Mouse (Mus musculus) adrenal gland, postnatal 14 days (tissue): ENCODE data around the gene Adamts15. TPM values are rescaled to one million over a fixed set of nuclear protein-coding genes. Genes with fewer than 3 reads are reported as not detected.
A peak's percentile ranks its signal among the peaks of the same experiment; 100 is the strongest.

Experiments
- DNase-seq: peaks from one replicate; pipeline ENCODE4 v3.0.0; 2021; ENCODE audit warnings: mixed read lengths
- long read RNA-seq, 2 experiments: library from polyadenylated mRNA; stranded (forward); transcript quantifications; one replicate each; pipeline ENCODE4 v2.0.0; 2021
- total RNA-seq: library from RNA; stranded (reverse); gene quantifications from 2 replicates; pipeline ENCODE4 v1.2.3, GENCODE M21; 2021

The Adamts15 gene
- total RNA-seq = 3.8 and 5.2 TPM in 2 replicates
- long read RNA-seq, experiment 1, partial matches to known transcripts = 0 of 2 reads
- long read RNA-seq, experiment 1, other reads (novel, unspliced or antisense) = 2 of 2 reads
- long read RNA-seq, experiment 2 = 0 reads

DNA sequence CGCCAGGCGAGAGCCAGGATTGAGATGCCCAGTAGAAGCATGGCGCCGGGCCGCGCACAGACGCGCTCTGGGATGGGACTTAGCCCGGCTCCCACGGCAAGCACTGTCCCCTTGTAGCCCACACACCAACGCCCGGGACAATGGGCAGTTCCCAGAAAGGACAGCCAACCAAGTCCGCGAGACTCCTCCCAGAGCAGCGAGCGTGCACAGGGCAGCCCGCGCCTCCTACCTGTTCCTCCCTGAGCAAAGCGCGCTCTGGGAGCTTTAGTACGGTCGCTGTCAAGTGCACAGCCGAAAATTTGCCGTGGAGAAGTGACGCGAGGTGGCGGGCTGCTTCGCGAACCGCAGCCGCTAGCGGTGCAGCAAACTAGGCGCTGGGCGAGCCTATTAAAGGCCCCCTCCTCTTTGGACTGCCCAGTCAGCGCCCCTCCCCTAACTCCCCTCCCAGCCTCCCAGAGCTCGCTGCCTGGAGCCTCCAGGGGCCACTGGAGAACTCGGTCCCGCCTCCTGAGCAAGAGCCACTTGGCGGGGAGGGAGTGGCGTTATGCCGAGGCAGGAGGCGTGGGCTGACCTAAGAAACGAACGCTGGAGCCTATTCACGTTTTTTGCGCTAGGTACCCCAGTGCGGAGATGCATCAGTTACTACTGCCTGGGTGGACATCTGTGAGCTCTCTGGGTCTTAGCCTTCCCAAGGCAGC lies at the start of gene Adamts15:
Adamts15 (minus strand) TSS at position 256 of the 698 bp plus-strand sequence.
- peak; percentile 76 for DNase-seq

- peak; percentile 79 for DNase-seq
These were observed 49.7 kb upstream of the Adamts15 start for GRCm38 (mm10) chr9:30971967-30972366.

DNA sequence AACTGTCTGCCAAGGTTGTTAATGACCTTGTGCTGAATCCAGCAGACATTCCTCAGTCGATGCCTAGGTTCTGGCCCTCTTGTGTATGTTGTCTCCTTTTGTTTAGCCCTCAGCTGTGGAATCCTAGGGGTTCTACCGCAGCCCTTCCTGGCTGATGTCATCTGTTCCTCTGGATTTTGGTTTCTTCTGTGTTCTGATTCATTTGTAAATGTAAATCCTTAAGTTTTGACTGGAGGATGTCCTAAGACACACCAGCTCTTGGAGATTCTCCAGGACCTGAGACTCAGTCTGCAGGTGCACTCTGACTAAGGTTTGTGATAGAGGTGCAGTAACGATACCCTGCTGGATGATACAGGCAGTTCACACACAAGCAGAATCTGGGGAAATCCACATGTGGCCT lies 47.7 kb upstream of the Adamts15 start:
- no peak for DNase-seq

GRCm38 (mm10) chr9:30968130-30968529 lies 45.9 kb upstream of the Adamts15 start:
- no peak for DNase-seq

- DNase-seq = no peak
These were observed 44.6 kb upstream of the Adamts15 start for GRCm38 (mm10) chr9:30966881-30967280.

DNA sequence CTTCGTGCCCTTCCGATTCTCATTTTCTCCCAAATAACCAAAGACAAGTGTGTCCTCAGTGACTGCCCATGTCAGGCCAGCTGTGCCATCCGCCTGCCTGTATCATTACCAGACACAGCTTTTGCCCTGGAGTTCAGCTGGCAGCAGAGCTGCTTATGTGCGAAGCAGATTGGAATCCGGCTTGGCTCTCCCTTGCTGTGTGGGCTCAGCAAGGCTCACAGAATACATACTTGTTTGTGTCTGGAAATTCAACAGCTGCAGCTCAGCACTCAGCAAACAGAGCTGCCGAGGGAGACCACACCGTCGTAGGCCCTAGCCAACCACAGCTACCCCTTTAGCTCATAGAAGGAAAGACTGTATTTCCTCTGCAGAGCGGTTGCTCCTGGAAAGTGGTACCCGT lies 42.4 kb upstream of the Adamts15 start:
- DNase-seq = no peak

DNA sequence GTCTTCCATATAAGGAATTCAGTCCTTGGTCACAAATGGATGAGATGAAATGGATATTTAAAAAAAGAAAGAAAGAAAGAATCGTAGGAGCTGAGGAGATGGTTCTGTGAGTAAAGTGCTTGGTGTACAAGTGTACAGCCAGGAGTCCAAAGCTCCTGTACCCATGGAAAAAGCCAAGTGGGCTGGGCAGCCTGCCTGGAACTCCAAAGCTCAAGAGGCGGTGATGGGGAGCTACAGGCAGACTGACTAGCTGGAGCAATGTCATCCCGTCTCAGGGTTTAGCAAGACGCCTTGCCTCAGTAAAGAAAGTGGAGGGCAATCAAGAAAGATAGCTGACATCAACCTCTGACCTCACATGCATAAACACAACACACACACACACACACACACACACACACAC lies 41.5 kb upstream of the Adamts15 start:
- DNase-seq = no peak

DNA sequence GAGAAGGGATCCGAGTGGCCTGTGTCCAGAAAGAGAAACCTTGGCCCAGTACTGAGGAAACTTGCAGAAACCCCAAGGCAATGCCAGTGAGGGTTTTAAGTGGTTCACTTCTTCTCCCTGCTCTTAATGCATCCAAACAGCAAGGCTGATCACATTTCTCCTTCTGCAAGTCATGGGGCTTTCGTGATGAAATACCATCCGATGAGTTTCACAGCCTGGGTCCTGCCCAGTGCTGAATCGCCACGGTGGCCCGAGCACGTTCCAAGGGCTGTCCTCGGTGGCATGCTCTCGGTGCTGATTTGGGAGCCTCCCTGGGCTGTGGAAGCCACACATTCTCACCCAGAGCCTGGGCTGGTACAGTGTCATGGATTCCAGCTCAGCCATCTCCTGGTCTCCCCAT lies 33.0 kb upstream of the Adamts15 start:
- DNase-seq = no peak

GRCm38 (mm10) chr9:30953287-30953686 lies 31.0 kb upstream of the Adamts15 start:
- DNase-seq = peak; percentile 29

DNA sequence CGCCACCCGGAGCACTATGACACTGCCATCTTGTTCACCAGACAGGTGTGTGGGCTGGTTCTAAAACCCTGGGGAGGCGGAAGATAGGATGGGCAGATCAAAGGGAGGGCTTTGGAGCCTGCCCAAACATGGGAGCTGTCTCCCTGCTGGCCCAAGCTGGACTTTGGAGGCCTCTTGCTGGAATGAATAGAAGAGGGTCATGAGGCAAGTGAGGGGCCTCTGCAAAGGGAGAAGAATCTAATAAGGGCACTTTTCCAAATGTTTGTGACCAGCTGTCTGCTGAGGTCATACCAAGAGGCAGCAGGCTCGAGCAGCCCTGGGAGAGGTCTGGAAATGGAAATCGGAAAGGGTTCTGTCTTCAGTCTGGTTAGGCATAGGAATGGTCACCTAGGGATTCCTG lies 29.2 kb upstream of the Adamts15 start:
- DNase-seq = no peak

GRCm38 (mm10) chr9:30950592-30950991 lies 28.3 kb upstream of the Adamts15 start:
- peak; percentile 48 for DNase-seq

DNA sequence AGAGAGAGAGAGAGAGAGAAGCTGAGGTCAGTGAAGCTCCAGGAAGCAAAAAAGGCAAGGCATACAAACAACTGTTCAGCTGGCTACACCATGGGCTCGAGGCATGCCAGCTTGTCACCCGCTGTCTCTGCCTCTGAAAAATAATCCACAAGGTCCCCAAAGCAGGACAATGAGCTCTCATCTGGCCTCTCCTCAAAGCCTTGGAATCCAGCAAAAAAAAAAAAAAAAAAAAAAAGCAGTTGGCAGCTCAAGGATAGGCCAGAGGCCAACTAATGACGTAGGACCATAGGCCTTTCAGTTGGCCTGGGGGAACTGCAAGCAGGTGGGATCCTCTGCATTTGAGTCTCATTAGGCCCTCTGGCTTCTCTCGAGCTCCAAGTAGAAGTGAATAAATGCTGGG lies 27.7 kb upstream of the Adamts15 start:
- peak; percentile 31 for DNase-seq

DNA sequence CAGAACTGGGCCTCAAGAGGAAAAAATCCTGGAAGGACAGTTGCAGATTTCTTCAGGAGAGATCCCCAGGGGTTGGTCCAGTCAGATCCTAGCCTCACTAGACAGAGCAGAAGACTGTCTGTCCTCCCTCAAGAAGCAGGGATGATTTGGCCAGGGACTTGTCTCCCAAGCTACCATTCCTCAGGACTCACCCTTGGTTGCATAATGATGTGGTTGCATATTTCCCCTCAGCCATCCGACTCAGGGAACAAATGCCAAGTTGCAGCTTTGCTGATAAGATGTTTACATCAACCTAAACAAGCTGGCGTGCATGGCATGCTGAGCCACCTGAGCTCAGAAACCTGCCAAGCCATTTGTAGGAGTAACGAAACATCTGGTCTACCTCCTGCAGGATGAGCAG lies 27.2 kb upstream of the Adamts15 start:
- DNase-seq = no peak

- no peak for DNase-seq
These were observed 23.0 kb upstream of the Adamts15 start for GRCm38 (mm10) chr9:30945276-30945675.

DNA sequence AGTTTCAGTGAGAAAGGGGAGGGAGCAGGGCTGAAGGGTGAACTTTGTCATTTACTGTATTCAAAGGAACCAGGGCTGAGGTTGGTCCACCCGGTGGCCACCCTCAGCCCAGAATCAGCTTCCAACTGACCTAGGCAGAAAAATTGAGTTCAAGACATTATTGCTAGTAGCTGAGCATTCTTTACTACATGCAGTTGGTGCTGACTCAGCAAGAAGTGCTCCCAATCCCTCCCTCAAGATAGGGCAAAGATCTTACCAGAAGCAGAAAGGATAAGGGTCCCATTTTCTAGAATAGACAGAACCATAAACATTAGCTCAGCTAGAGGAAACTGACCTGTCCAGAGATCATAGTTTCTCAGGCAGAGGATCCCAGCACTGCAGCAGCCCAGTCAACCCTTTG lies 22.0 kb upstream of the Adamts15 start:
- no peak for DNase-seq

GRCm38 (mm10) chr9:30943341-30943740 lies 21.1 kb upstream of the Adamts15 start:
- no peak for DNase-seq

- DNase-seq = peak; percentile 66
These were observed 20.5 kb upstream of the Adamts15 start, which contains the start of gene Adamts8 for GRCm38 (mm10) chr9:30942512-30943313. TSS of gene Adamts8 (plus strand) at chr9:30942562.

GRCm38 (mm10) chr9:30940328-30940727 lies 18.1 kb upstream of the Adamts15 start:
- DNase-seq = peak; percentile 88

- peak; percentile 79 for DNase-seq
These were observed 14.6 kb upstream of the Adamts15 start for GRCm38 (mm10) chr9:30936674-30937438.

DNA sequence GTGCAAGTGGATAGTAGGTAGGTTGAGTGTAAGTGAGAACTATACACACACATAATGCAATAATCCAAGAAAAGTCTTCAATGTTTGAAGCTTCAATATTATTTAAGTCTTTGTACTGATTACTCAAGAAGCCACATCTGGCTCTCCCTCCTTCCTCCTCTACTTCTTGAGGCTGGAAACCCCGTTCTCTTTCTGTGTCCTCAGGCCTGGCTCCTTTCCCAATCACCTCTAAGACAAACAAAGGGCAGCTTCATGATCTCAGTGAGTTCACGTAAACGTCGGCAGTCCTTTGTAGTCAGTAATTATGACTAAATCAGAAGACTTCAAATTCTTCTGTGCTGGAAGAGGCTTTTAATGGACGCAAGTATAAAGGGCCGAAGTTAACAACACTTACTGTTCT lies 12.6 kb upstream of the Adamts15 start:
- no peak for DNase-seq

- no peak for DNase-seq
These were observed 10.1 kb upstream of the Adamts15 start for GRCm38 (mm10) chr9:30932346-30932745.

- DNase-seq = no peak
These were observed 6.5 kb upstream of the Adamts15 start for GRCm38 (mm10) chr9:30928759-30929158.
